Comparison of ENCODE assay signal across 8 mouse cellular contexts in genomic region chr19:9993036-9993656, GRCm38 (mm10). TPM values are rescaled to one million over a fixed set of nuclear protein-coding genes. Genes with fewer than 3 reads are reported as not detected.
DNase-seq lines count a peak whose midpoint lies in the region; ATAC-seq lines count a peak whose summit lies in the region.

No protein-coding gene starts in this region.

- H3K9ac ChIP-seq in hindbrain, embryonic 15.5 days = peak overlapping the region; percentile 24; the same call in 1 of the 2 replicates

- H3K4me3 ChIP-seq in hindbrain, embryonic 15.5 days = peak overlapping the region; percentile 31

- DNase-seq in T-cell, adult 2 months (ENCODE audit: low spot score) = peak; percentile 78
- DNase-seq in cerebellum, postnatal 4 days (ENCODE audit: low spot score in 2 of 2) = peak; percentile 89 to 92
- DNase-seq in gastrocnemius, adult 18-20 months (ENCODE audit: low spot score) = peak; percentile 91
- peak; percentile 62 for DNase-seq in left cerebral cortex, adult 11 months (ENCODE audit: low spot score)
- peak; percentile 95 for DNase-seq in lung, postnatal 36 days
- peak; percentile 95 for DNase-seq in retina, postnatal 1 day
- peak; percentile 96 for DNase-seq in thymus, postnatal 4 days

- 8% methylated on average over 17 of the region's 17 CpGs for WGBS in hindbrain, embryonic 15.5 days

- peaks cover 8% of the 10 kb centered on the region for H3K4me1 ChIP-seq in hindbrain, embryonic 15.5 days (replicated peaks)

- no peaks in the 10 kb centered on the region for H3K9me3 ChIP-seq in hindbrain, embryonic 15.5 days

- peak overlapping the region; percentile 57 for H3K4me2 ChIP-seq in hindbrain, embryonic 15.5 days

- H3K36me3 ChIP-seq in hindbrain, embryonic 15.5 days = no peaks in the 10 kb centered on the region

- no peaks in the 10 kb centered on the region for H3K27me3 ChIP-seq in hindbrain, embryonic 15.5 days

- peak; percentile 90 for ATAC-seq in hindbrain, embryonic 15.5 days (ENCODE audit: low FRiP score, low read depth)

- peak overlapping the region; percentile 26; the same call in 1 of the 2 replicates for H3K27ac ChIP-seq in hindbrain, embryonic 15.5 days (replicated peaks)

RNA-seq across cellular contexts. Expression of gene Best1, which starts 8.3 kb away (rescaled TPM):
- total RNA-seq in gastrocnemius, adult 18-20 months (2021) = under 1 TPM; 0.11 to 0.24 TPM
- polyA plus RNA-seq in hindbrain, embryonic 15.5 days (2015; fragmentation: Nextera tagmentation; extraction: Ambion mirVana) = 2.3 TPM in 2 replicates

RNA-seq across cellular contexts. Expression of gene Rab3il1, which starts 8.3 kb away (rescaled TPM):
- total RNA-seq in gastrocnemius, adult 18-20 months (2021) = 1 to 10 TPM; 3.0 to 4.5 TPM
- 20.7 and 22.3 TPM in 2 replicates for polyA plus RNA-seq in hindbrain, embryonic 15.5 days (2015; fragmentation: Nextera tagmentation; extraction: Ambion mirVana)

RNA-seq across cellular contexts. Expression of gene Fth1, which starts 12.7 kb away (rescaled TPM):
- total RNA-seq in gastrocnemius, adult 18-20 months (2021) = 1,000 to 10,000 TPM; 2,098 to 2,234 TPM
- 1,700 and 1,726 TPM in 2 replicates for polyA plus RNA-seq in hindbrain, embryonic 15.5 days (2015; fragmentation: Nextera tagmentation; extraction: Ambion mirVana)

RNA-seq across cellular contexts. Expression of gene Fads3, which starts 48.2 kb away (rescaled TPM):
- total RNA-seq in gastrocnemius, adult 18-20 months (2021) = 1 to 10 TPM; 2.2 to 5.7 TPM
- 31.4 and 32.8 TPM in 2 replicates for polyA plus RNA-seq in hindbrain, embryonic 15.5 days (2015; fragmentation: Nextera tagmentation; extraction: Ambion mirVana)

Comparison
In these comparisons a context has a peak if more than half of its experiments do, and no peak if none do; other contexts are left out.
1. Peak in every context shown above with its lines: DNase-seq, ATAC-seq, H3K4me3 ChIP-seq and H3K27ac ChIP-seq.